Mouse (Mus musculus) lung, postnatal 4 days (tissue): ENCODE measurements around the gene Dnajb4.
A peak's percentile ranks its signal among the peaks of the same experiment; 100 is the strongest.

ENCODE experiments used
- DNase-seq, 2 experiments: peaks; one replicate each; pipeline ENCODE4 v3.0.0; 2021

The Dnajb4 gene

GRCm38 (mm10) chr3:152209967-152210634, at the start of gene Dnajb4, which contains the start of gene Fubp1:
TSS of gene Dnajb4 (minus strand) at chr3:152210302.
TSS of gene Fubp1 (plus strand) at chr3:152210422.
- DNase-seq: peak; percentile 99 to 100

- peak; percentile 76 to 86 for DNase-seq
These were observed 49.3 kb upstream of the Dnajb4 start for GRCm38 (mm10) chr3:152259409-152259808.

GRCm38 (mm10) chr3:152257528-152257927, 47.4 kb upstream of the Dnajb4 start:
- DNase-seq: no peak

GRCm38 (mm10) chr3:152250487-152250886, 40.4 kb upstream of the Dnajb4 start:
- DNase-seq: no peak

GRCm38 (mm10) chr3:152247708-152248107, 37.6 kb upstream of the Dnajb4 start:
- DNase-seq: no peak

- DNase-seq: no peak
These were observed 35.3 kb upstream of the Dnajb4 start for GRCm38 (mm10) chr3:152245273-152245910.

GRCm38 (mm10) chr3:152243304-152243703, 33.2 kb upstream of the Dnajb4 start:
- DNase-seq: no peak

GRCm38 (mm10) chr3:152241098-152241497, 31.0 kb upstream of the Dnajb4 start:
- no peak for DNase-seq

GRCm38 (mm10) chr3:152239592-152239991, 29.5 kb upstream of the Dnajb4 start:
- no peak for DNase-seq

- no peak for DNase-seq
These were observed 28.7 kb upstream of the Dnajb4 start for GRCm38 (mm10) chr3:152238836-152239235.

GRCm38 (mm10) chr3:152235805-152236204, 25.7 kb upstream of the Dnajb4 start:
- no peak for DNase-seq

- no peak for DNase-seq
These were observed 25.1 kb upstream of the Dnajb4 start for GRCm38 (mm10) chr3:152235238-152235637.

- DNase-seq: no peak
These were observed 21.4 kb upstream of the Dnajb4 start for GRCm38 (mm10) chr3:152231333-152232100.

- DNase-seq: no peak
These were observed 19.2 kb upstream of the Dnajb4 start for GRCm38 (mm10) chr3:152229271-152229670.

GRCm38 (mm10) chr3:152228843-152229242, 18.7 kb upstream of the Dnajb4 start:
- DNase-seq: no peak

GRCm38 (mm10) chr3:152225906-152226305, 15.8 kb upstream of the Dnajb4 start:
- no peak for DNase-seq

GRCm38 (mm10) chr3:152224918-152225317, 14.8 kb upstream of the Dnajb4 start:
- DNase-seq: no peak

- DNase-seq: no peak
These were observed 3.3 kb upstream of the Dnajb4 start for GRCm38 (mm10) chr3:152213416-152213815.

GRCm38 (mm10) chr3:152211731-152212279, 1.7 kb upstream of the Dnajb4 start:
- DNase-seq: no peak

- DNase-seq: peak; percentile 77 to 78
These were observed 758 bp upstream of the Dnajb4 start for GRCm38 (mm10) chr3:152210728-152211391.

GRCm38 (mm10) chr3:152209177-152209966, 730 bp downstream of the Dnajb4 start:
- DNase-seq: no peak
